Mouse (Mus musculus): ENCODE results near the gene Pi4k2b. TPM values are rescaled to one million over a fixed set of nuclear protein-coding genes. Genes with fewer than 3 reads are reported as not detected.
"Not testable (repeated sequence)": the region's sequence is repeated elsewhere in the genome, so short reads cannot be mapped to it uniquely, and the experiment has no call there.

The Pi4k2b gene
- total RNA-seq (2014; fragmentation: Nextera tagmentation) (19.1 and 37.3 TPM in 2 replicates), total RNA-seq (2017) (32.0 and 32.1 TPM in 2 replicates)

- peak; percentile 73 for ATAC-seq (replicated peaks; ENCODE audit: low FRiP score, low TSS enrichment, poor library complexity, severe bottlenecking)
Measured at GRCm38 (mm10) chr5:52741391-52742111, at the start of gene Pi4k2b. Gene Pi4k2b, plus strand, starts transcription at chr5:52741574.

GRCm38 (mm10) chr5:52697291-52697690 is 44.1 kb upstream of the Pi4k2b start:
- no peak for ATAC-seq (replicated peaks; ENCODE audit: low FRiP score, low TSS enrichment, poor library complexity, severe bottlenecking)

GRCm38 (mm10) chr5:52697882-52698440 is 43.4 kb upstream of the Pi4k2b start:
- ATAC-seq (replicated peaks; ENCODE audit: low FRiP score, low TSS enrichment, poor library complexity, severe bottlenecking) = not testable (repeated sequence)

- ATAC-seq (replicated peaks; ENCODE audit: low FRiP score, low TSS enrichment, poor library complexity, severe bottlenecking) = peak; percentile 78; the same call in 1 of the 2 replicates
Measured at GRCm38 (mm10) chr5:52704562-52704961, 36.8 kb upstream of the Pi4k2b start.

GRCm38 (mm10) chr5:52712704-52713103 is 28.7 kb upstream of the Pi4k2b start:
- ATAC-seq (replicated peaks; ENCODE audit: low FRiP score, low TSS enrichment, poor library complexity, severe bottlenecking) = peak; percentile 100

GRCm38 (mm10) chr5:52716742-52717448 is 24.5 kb upstream of the Pi4k2b start:
- no peak for ATAC-seq (replicated peaks; ENCODE audit: low FRiP score, low TSS enrichment, poor library complexity, severe bottlenecking)

GRCm38 (mm10) chr5:52721003-52721402 is 20.4 kb upstream of the Pi4k2b start:
- no peak for ATAC-seq (replicated peaks; ENCODE audit: low FRiP score, low TSS enrichment, poor library complexity, severe bottlenecking)

GRCm38 (mm10) chr5:52727747-52728146 is 13.6 kb upstream of the Pi4k2b start:
- ATAC-seq (replicated peaks; ENCODE audit: low FRiP score, low TSS enrichment, poor library complexity, severe bottlenecking) = no peak

- ATAC-seq (replicated peaks; ENCODE audit: low FRiP score, low TSS enrichment, poor library complexity, severe bottlenecking) = peak; percentile 78
Measured at GRCm38 (mm10) chr5:52732811-52733210, 8.6 kb upstream of the Pi4k2b start.

GRCm38 (mm10) chr5:52736046-52736445 is 5.3 kb upstream of the Pi4k2b start:
- no peak for ATAC-seq (replicated peaks; ENCODE audit: low FRiP score, low TSS enrichment, poor library complexity, severe bottlenecking)

- ATAC-seq (replicated peaks; ENCODE audit: low FRiP score, low TSS enrichment, poor library complexity, severe bottlenecking) = peak; percentile 85
Measured at GRCm38 (mm10) chr5:52742112-52742813, 889 bp downstream of the Pi4k2b start.

GRCm38 (mm10) chr5:52743231-52743630 is 1.9 kb downstream of the Pi4k2b start:
- no peak for ATAC-seq (replicated peaks; ENCODE audit: low FRiP score, low TSS enrichment, poor library complexity, severe bottlenecking)

- ATAC-seq (replicated peaks; ENCODE audit: low FRiP score, low TSS enrichment, poor library complexity, severe bottlenecking) = no peak
Measured at GRCm38 (mm10) chr5:52746920-52747319, 5.5 kb downstream of the Pi4k2b start.

GRCm38 (mm10) chr5:52748732-52749131 is 7.4 kb downstream of the Pi4k2b start:
- no peak for ATAC-seq (replicated peaks; ENCODE audit: low FRiP score, low TSS enrichment, poor library complexity, severe bottlenecking)

- ATAC-seq (replicated peaks; ENCODE audit: low FRiP score, low TSS enrichment, poor library complexity, severe bottlenecking) = no peak
Measured at GRCm38 (mm10) chr5:52753146-52753545, 11.8 kb downstream of the Pi4k2b start.

GRCm38 (mm10) chr5:52754196-52754595 is 12.8 kb downstream of the Pi4k2b start:
- no peak for ATAC-seq (replicated peaks; ENCODE audit: low FRiP score, low TSS enrichment, poor library complexity, severe bottlenecking)

- no peak for ATAC-seq (replicated peaks; ENCODE audit: low FRiP score, low TSS enrichment, poor library complexity, severe bottlenecking)
Measured at GRCm38 (mm10) chr5:52755337-52755736, 14.0 kb downstream of the Pi4k2b start.

- no peak for ATAC-seq (replicated peaks; ENCODE audit: low FRiP score, low TSS enrichment, poor library complexity, severe bottlenecking)
Measured at GRCm38 (mm10) chr5:52755989-52756388, 14.6 kb downstream of the Pi4k2b start.

- no peak for ATAC-seq (replicated peaks; ENCODE audit: low FRiP score, low TSS enrichment, poor library complexity, severe bottlenecking)
Measured at GRCm38 (mm10) chr5:52762586-52762985, 21.2 kb downstream of the Pi4k2b start.

- ATAC-seq (replicated peaks; ENCODE audit: low FRiP score, low TSS enrichment, poor library complexity, severe bottlenecking) = no peak
Measured at GRCm38 (mm10) chr5:52774267-52774666, 32.9 kb downstream of the Pi4k2b start.

Data from megakaryocyte-erythroid progenitor cell, adult 5-6 weeks (primary cell).